Mouse (Mus musculus) retina, postnatal 1 day (tissue): Measurements from ENCODE around the gene Gm49394.

Experiments
- DNase-seq: peaks from one replicate; pipeline ENCODE4 v3.0.0-alpha.2; 2012

Gm49394 gene

GRCm38 (mm10) chr7:142669751-142670625 lies at the start of gene Gm49394:
Gene Gm49394 (minus strand): TSS chr7:142669942.
- DNase-seq, result no peak

GRCm38 (mm10) chr7:142714783-142715498 lies 45.2 kb upstream of the Gm49394 start:
- DNase-seq, result peak; percentile 80

- DNase-seq, result no peak
Observed at GRCm38 (mm10) chr7:142706873-142707272, 37.1 kb upstream of the Gm49394 start.

DNA sequence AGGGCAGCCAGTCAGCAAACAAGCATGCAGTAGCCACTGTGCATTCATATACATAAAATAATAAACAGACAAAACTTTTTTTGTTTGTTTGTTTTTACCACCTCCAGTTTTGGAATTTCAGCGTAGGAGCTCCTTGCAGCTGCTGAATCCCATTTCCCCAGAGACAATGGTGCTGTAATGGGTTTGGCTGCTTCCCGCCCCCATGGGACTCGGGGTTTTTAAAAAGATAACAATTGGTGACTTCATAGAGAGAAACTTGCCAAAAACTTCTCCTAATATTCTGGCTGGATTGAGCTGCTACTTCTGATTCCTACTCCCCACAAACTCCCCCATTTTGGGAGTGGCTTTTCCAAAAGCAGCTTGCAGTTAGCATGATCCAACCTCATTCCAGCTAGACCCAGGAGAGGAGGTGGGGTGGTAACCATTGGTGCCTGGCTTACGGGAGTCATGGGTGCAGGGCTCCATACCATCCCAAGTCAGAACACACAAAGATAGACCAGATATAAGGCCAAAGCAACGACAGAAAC lies 29.7 kb upstream of the Gm49394 start:
- no peak for DNase-seq

GRCm38 (mm10) chr7:142678611-142679010 lies 8.9 kb upstream of the Gm49394 start:
- DNase-seq, result no peak

- peak; percentile 80 for DNase-seq
Observed at GRCm38 (mm10) chr7:142675644-142676043, 5.9 kb upstream of the Gm49394 start.

GRCm38 (mm10) chr7:142675141-142675540 lies 5.4 kb upstream of the Gm49394 start:
- no peak for DNase-seq

GRCm38 (mm10) chr7:142672120-142672519 lies 2.4 kb upstream of the Gm49394 start:
- peak; percentile 72 for DNase-seq

DNA sequence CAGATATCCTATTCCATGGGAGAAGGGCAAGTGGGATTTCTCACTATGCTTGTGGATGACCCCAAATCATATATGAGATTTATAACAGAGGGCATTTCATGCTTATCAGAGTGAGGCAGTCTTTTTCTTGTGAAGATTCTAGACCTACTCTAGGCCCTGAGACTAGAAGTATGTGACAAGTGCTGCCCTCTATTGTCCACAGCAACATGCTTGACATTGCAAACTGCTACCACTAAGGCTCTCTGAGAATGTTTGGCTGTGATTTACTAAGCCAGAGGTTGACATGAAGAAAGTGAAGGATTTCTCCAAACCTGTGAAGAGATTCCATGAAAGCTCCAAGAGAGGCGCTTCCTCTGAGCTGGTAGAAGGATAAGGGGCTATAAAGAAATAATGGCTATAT lies 1.3 kb upstream of the Gm49394 start:
- no peak for DNase-seq

DNA sequence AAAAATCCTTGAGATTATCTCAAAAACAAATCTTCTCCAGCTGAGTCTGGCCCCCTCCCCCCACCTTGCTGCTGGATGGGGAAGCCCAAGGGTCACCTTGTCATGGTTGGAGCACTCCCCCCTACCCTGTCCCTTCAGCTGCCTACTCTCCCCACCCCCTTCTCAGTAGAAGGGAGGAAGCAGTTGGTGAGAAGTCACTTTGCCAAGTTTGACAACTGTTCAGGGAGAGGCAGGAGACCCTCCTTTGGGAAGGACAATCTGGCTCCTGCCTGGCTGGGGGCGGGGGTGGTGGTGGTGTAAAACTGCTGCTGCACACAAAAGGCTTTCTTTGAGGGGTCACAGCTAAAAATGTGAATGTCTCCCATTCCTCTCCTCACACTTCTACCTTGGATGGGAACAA lies 1.4 kb downstream of the Gm49394 start:
- DNase-seq, result no peak

DNA sequence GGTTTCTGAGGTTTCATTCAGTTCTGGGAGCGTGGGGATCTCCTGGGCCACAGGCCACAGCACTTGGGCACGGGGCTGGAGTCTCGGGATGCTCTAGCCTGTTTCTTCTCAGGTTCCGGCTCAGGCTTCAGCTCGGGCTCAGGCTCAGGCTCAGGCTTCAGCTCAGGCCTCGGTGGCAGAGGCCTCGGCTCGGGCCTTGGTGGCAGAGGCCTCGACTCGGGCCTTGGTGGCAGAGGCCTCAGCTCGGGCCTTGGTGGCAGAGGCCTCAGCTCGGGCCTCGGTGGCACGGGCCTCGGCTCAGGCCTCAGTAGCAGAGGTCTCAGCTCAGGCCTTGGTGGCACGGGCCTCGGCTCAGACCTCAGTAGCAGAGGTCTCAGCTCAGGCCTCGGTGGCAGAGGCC lies 2.2 kb downstream of the Gm49394 start:
- no peak for DNase-seq

DNA sequence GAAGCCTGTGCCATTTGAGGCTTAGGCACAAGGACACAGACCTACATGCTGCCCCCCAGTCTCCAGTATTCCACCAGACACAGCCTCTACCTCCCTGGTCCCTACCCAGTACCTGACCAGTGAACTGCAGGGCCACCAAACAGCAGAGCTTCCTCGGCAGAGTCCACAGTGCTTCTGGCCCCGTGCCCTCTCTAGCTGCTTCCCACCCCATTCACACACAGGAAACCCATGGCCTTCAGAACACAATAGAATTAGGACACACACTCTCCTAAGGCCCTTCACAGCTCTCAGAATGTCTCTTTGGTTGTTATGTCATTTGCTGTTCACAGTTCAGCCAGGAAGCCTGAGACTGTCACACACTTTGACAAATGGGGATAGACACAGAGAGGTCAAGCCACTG lies 3.1 kb downstream of the Gm49394 start, which contains the start of gene Igf2:
Gene Igf2, minus strand, starts transcription at position 158 of the 400 bp plus-strand sequence.
- DNase-seq, result no peak

DNA sequence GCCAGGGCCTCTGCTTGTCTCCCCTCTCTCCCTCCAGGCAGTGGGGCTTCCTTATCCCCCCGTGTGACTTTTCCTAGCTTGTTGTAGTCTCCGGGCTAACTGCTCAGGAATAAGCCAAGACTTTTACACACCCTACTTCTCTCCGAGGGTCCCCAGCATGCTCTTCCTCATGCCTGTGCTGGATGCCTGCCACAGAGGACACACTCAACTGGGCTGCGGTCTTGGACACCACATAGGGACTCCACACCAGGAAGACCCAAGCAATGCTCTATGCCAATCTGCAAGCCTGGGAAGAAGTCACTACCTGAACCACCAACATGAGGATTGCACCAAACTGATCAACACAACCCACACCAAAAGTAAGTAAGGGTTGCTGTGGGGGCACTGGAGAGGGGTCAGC lies 3.6 kb downstream of the Gm49394 start:
- DNase-seq, result no peak

- no peak for DNase-seq
Observed at GRCm38 (mm10) chr7:142665364-142665763, 4.4 kb downstream of the Gm49394 start.

DNA sequence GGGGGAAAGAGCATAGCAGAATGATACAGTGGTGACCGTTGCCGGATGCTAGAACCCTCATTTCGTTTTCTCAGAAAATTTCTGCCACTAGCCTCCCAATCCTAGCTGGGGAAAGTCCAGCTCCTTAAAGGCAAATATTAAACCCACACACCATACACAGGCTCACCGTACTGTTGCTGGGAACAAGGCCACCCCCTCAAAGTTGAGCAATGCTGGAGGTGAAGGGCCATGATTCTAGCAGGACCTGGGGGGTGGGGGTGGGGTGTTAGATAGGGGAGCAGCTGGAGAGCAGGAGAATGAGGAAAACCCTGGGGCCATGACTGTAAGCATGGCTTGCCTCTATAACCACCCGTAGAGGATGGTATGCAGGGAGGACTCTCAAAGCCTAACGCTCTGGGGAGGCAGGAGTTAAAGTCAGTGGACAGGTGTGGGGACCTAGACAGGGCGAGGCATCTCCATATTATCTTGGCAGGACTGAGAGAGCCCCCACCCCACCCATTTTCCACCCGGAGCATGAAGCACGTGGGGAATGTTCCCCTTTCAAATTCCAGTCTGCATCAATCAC lies 5.2 kb downstream of the Gm49394 start:
- DNase-seq, result no peak

GRCm38 (mm10) chr7:142663931-142664421 lies 5.8 kb downstream of the Gm49394 start:
- peak; percentile 53 for DNase-seq

- DNase-seq, result no peak
Observed at GRCm38 (mm10) chr7:142663151-142663550, 6.6 kb downstream of the Gm49394 start.

GRCm38 (mm10) chr7:142661811-142662210 lies 7.9 kb downstream of the Gm49394 start:
- DNase-seq, result no peak

GRCm38 (mm10) chr7:142661046-142661445 lies 8.7 kb downstream of the Gm49394 start:
- DNase-seq, result no peak

- peak; percentile 65 for DNase-seq
Observed at GRCm38 (mm10) chr7:142660651-142660945, 9.1 kb downstream of the Gm49394 start.

GRCm38 (mm10) chr7:142659767-142660650 lies 9.7 kb downstream of the Gm49394 start:
- DNase-seq, result no peak

- DNase-seq, result peak; percentile 71
Observed at GRCm38 (mm10) chr7:142659181-142659681, 10.5 kb downstream of the Gm49394 start.
